Mouse (Mus musculus) limb, embryonic 15.5 days (tissue): ENCODE results near the gene Armc5. TPM values are rescaled to one million over a fixed set of nuclear protein-coding genes. Genes with fewer than 3 reads are reported as not detected.

Experiments
- ATAC-seq: fragments of 200-750 bp; cut with Nextera tagmentation; 2 replicates; pipeline ENCODE4 v1.8.0; 2017; ENCODE audit warnings: low read depth, moderate TSS enrichment; ENCODE audit not compliant: insufficient number of reproducible peaks, low FRiP score, low TSS enrichment
- H3K27ac ChIP-seq: fragments of 300-500 bp; sonication (generic); 2 replicates; pipeline ENCODE4 v1.5.1; 2015; ENCODE audit warnings: moderate library complexity, mild to moderate bottlenecking, inconsistent platforms
- H3K27me3 ChIP-seq: fragments of 300-500 bp; sonication (generic); 2 replicates; pipeline ENCODE4 v1.6.1; 2015; ENCODE audit warnings: inconsistent platforms
- H3K36me3 ChIP-seq: fragments of 300-500 bp; sonication (generic); 2 replicates; pipeline ENCODE4 v1.6.1; 2015; ENCODE audit warnings: inconsistent platforms
- H3K4me1 ChIP-seq: fragments of 300-500 bp; sonication (generic); 2 replicates; pipeline ENCODE4 v1.6.1; 2015; ENCODE audit warnings: inconsistent platforms
- H3K4me2 ChIP-seq: fragments of 300-500 bp; sonication (generic); 2 replicates; pipeline ENCODE4 v1.6.1; 2015; ENCODE audit warnings: mild to moderate bottlenecking, inconsistent platforms
- H3K4me3 ChIP-seq: fragments of 300-500 bp; sonication (generic); 2 replicates; pipeline ENCODE4 v1.5.1; 2015; ENCODE audit warnings: mild to moderate bottlenecking, inconsistent platforms
- H3K9ac ChIP-seq: fragments of 300-500 bp; sonication (generic); 2 replicates; pipeline ENCODE4 v1.6.1; 2015; ENCODE audit warnings: inconsistent platforms
- H3K9me3 ChIP-seq: fragments of 300-500 bp; sonication (generic); 2 replicates; pipeline ENCODE4 v1.6.1; 2016; ENCODE audit warnings: inconsistent platforms
- WGBS: fragments of 180-500 bp; shearing (Covaris S2); methylation state at CpG from one replicate; pipeline ENCODE4 v1.1.7; 2015; 5-methylcytosine and 5-hydroxymethylcytosine counted together
- polyA plus RNA-seq: library from polyadenylated mRNA; unstranded; fragments of >200 nt; fragmentation: Nextera tagmentation; extraction: Ambion mirVana; gene quantifications from 2 replicates; pipeline ENCODE4 v1.2.1, GENCODE M21; 2015

Gene Armc5
- polyA plus RNA-seq, result 16.8 and 18.4 TPM in 2 replicates

DNA sequence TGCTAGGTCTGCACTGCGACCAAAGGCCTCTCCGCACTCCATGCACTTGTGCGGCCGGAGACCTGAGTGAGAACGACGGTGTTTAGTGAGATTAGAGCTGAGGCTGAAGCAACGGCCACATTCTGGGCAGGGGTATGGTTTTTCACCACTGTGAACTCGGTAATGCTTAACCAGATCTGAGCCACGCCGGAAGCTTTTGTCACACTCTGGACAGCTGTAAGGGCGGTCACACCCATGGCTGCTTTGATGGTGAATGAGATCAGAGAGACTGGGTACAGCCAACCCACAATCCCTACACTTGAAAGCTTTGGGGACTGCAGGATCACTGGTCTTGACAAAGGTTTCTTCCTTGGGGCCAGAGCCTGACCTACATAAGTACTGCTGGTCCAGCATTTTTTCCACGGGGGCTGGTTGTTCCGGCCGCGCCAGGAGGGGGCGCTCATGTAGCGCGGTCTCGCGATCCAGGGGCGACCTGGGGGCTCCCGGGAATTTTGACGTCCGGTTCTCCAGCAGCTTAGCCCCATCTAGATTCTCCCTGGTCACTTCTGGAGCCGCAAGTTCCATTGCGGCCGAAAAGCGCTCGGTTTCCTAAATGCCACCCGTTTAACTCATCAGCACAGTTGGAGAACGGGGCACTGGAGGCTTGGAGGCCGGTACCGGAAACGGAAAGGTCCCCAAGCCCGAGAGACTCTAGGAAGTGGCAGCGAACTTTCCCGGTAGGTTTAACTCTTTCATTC lies at the start of gene Armc5:
Armc5 (plus strand) TSS at position 487 of the 737 bp plus-strand sequence.
- Histone ChIP-seq H3K4me1 (peaks cover 32% of the 10 kb centered on the region), H3K9me3 (no peaks in the 10 kb centered on the region), H3K27ac (peak within 1 kb of the TSS; percentile 99), H3K9ac (peak within 1 kb of the TSS; percentile 80), H3K27me3 (no peaks in the 10 kb centered on the region), H3K4me3 (peak within 1 kb of the TSS; percentile 75), H3K36me3 (peaks cover 29% of the 10 kb centered on the region), H3K4me2 (peak within 1 kb of the TSS; percentile 64)
- no peak; the same call in 1 of the 2 replicates for ATAC-seq
- WGBS, result 25% methylated on average over 37 of the region's 37 CpGs

DNA sequence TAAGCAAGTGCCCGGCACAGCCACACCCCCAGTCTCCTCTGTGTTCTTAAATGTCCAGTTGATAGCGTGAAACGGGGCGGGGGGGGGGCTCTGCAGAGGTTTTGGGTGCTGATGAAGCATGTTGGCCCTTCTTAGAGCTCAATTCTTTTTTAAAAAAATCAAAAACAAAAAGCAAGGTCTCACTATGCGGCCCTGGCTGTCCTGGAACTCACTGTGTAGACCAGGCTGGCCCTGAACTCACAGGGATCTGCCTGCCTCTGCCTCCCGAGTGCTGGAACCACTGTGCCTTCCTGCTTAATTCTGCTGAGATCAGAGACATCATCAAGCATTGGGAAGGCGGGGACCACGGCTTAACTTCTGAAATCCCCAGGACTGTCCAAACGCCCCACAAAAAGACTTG lies 35.5 kb upstream of the Armc5 start:
- no peak overlapping the region for H3K9ac ChIP-seq
- no peaks in the 10 kb centered on the region for H3K27me3 ChIP-seq
- no peaks in the 10 kb centered on the region for H3K4me1 ChIP-seq
- ATAC-seq, result no peak
- H3K4me3 ChIP-seq, result no peak overlapping the region
- H3K36me3 ChIP-seq, result no peaks in the 10 kb centered on the region
- no peak overlapping the region for H3K27ac ChIP-seq
- H3K9me3 ChIP-seq, result no peaks in the 10 kb centered on the region
- WGBS, result 84% methylated on average over 9 of the region's 9 CpGs
- no peak overlapping the region for H3K4me2 ChIP-seq

DNA sequence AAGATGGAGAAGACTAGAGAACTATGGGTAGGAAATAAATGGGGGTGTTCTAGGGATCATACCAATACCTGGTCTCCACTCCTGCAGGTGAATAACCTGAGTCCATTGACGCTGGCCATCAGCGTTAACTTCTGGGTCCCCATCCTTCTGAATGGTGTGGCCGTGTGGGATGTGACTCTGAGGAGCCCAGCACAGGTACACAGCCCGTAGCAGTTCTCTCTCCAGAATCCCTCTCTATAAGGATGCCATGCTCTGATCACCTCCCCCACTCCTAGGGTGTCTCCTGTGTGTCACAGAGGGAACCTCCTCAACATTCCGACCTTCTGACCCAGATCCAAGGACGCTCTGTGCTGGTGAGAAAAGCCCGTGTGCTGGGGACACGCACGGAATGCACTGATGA lies 34.1 kb upstream of the Armc5 start:
- H3K4me2 ChIP-seq, result no peak overlapping the region
- no peak for ATAC-seq

DNA sequence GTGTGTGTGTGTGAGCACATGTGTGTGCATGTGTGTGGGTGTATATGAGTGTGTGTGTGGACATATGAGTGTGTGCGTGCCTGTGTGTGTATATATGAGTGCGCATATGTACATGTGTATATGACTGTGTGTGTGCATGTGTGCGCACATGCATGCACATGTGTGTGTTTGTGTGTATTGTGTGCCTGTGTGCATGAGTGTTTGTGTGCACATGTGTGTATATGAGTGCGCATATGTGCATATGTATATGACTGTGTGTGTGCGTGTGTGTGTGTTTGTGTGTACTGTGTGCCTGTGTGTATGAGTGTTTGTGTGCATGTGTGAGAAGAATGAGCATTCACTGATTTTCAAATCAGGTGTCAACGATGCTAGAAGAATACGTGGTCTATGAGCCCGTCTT lies 33.0 kb upstream of the Armc5 start:
- no peak overlapping the region for H3K4me2 ChIP-seq
- H3K27me3 ChIP-seq, result no peaks in the 10 kb centered on the region
- no peak overlapping the region for H3K27ac ChIP-seq
- no peaks in the 10 kb centered on the region for H3K4me1 ChIP-seq
- 85% methylated on average over 8 of the region's 8 CpGs for WGBS
- no peak overlapping the region for H3K4me3 ChIP-seq
- ATAC-seq, result no peak
- no peaks in the 10 kb centered on the region for H3K9me3 ChIP-seq
- H3K36me3 ChIP-seq, result no peaks in the 10 kb centered on the region
- H3K9ac ChIP-seq, result no peak overlapping the region

More for the DNA sequence above, 34.1 kb upstream of the Armc5 start:
- no peaks in the 10 kb centered on the region for H3K4me1 ChIP-seq
- 87% methylated on average over 9 of the region's 9 CpGs for WGBS
- no peak overlapping the region for H3K27ac ChIP-seq
- H3K9ac ChIP-seq, result no peak overlapping the region
- no peaks in the 10 kb centered on the region for H3K36me3 ChIP-seq
- H3K4me3 ChIP-seq, result no peak overlapping the region
- no peaks in the 10 kb centered on the region for H3K9me3 ChIP-seq
- H3K27me3 ChIP-seq, result no peaks in the 10 kb centered on the region

DNA sequence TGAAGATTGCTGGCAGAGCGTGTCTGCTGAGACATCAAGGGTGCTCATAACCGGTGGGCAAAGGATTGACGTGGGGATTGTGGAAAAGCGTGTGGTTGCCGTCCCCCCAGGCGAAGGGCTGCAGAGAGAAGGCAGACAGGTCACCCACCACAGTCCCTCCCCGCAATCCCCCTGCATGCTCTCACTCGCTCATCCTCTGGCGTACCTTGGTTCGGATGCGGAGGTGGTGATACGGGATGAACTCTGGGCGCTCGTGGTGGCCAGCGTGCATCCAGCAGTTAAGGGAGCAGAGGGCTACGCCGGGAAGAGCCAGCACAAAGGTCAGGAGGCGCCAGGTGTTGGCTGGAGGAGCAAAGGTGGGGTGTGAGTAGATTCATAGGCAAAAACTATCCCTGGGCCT lies 31.4 kb upstream of the Armc5 start:
- Histone ChIP-seq H3K4me1 (no peaks in the 10 kb centered on the region), H3K27ac (no peak overlapping the region), H3K4me3 (no peak overlapping the region), H3K9ac (no peak overlapping the region), H3K9me3 (no peaks in the 10 kb centered on the region), H3K27me3 (0 out of 2 replicates have a peak, but pooled peaks cover 3% of the 10 kb centered on the region), H3K36me3 (no peaks in the 10 kb centered on the region), H3K4me2 (no peak overlapping the region)
- ATAC-seq, result no peak
- 79% methylated on average over 18 of the region's 18 CpGs for WGBS

DNA sequence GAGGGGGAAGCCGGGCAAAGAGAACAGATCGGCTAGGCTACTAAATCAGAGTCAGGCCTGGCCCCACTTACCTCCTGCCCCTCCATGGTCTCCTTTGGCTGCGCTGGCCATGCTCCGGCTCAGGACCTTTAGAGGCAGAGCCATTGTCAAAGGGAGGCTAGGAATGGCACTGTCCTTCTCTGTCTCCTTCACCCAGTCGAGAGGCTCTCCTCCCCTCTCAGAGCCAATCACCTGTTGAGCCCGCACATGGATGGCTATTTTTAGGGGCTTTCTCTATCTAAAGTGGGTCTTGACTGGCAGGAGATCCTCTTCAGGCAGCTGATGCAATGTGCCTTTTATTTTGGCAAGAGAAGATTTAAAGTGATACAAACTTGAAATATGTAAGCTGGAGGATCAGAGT lies 31.0 kb upstream of the Armc5 start, which contains the start of gene Cox6a2:
Cox6a2 (minus strand) TSS at position 236 of the 400 bp plus-strand sequence.
- no peak for ATAC-seq
- Histone ChIP-seq H3K27me3 (0 out of 2 replicates have a peak, but pooled peaks cover 3% of the 10 kb centered on the region), H3K4me2 (no peak within 1 kb of the TSS), H3K9ac (no peak within 1 kb of the TSS), H3K4me1 (no peaks in the 10 kb centered on the region), H3K9me3 (no peaks in the 10 kb centered on the region), H3K36me3 (no peaks in the 10 kb centered on the region), H3K27ac (no peak within 1 kb of the TSS), H3K4me3 (no peak within 1 kb of the TSS)
- 76% methylated on average over 6 of the region's 6 CpGs for WGBS

DNA sequence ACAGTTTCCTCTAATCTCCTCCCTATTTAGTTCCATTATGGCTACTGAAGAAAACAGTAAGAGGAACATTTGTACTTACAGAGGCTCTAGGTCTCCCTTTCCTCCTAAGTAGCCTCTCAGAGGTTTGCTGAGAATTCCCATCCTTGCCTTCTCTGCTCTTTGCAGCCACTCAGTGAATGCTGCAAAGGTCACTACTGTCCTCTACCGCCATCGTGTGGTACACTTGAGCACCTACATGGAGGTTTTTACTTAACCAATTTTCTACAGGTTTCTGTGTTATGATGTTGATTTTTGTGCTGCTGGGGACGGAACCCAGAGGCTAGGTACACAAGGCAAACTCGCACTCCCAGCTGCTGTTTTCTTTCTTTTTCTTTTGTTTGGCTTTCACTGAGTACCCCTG lies 29.0 kb upstream of the Armc5 start:
- Histone ChIP-seq H3K4me2 (no peak overlapping the region), H3K9me3 (no peaks in the 10 kb centered on the region), H3K4me1 (no peaks in the 10 kb centered on the region), H3K36me3 (no peaks in the 10 kb centered on the region), H3K27me3 (0 out of 2 replicates have a peak, but pooled peaks cover 3% of the 10 kb centered on the region), H3K27ac (no peak overlapping the region), H3K9ac (no peak overlapping the region), H3K4me3 (no peak overlapping the region)
- no peak for ATAC-seq
- WGBS, result 4% methylated on average over 4 of the region's 4 CpGs

DNA sequence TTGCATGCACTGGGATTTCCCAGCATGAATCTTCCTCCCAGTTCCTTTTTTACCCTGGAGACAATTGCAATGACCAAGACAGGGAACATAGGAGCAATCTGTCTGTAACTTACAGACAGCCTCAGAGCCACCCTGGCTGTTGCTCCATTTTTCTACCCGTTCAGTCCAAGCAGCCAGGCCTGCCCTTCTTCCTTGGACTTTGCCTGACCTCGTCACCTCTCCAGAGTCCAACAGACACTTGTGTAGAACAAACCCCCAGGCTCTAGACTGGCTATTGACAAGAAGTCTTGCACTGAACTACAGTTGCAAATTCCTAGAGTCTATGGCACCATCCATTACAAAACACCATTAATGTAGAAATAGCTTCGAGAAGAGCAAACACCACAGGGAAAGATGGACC lies 27.3 kb upstream of the Armc5 start:
- Histone ChIP-seq H3K4me3 (no peak overlapping the region), H3K4me1 (no peaks in the 10 kb centered on the region), H3K36me3 (no peaks in the 10 kb centered on the region), H3K4me2 (no peak overlapping the region), H3K9me3 (no peaks in the 10 kb centered on the region), H3K27ac (no peak overlapping the region), H3K27me3 (0 out of 2 replicates have a peak, but pooled peaks cover 3% of the 10 kb centered on the region), H3K9ac (no peak overlapping the region)
- no peak for ATAC-seq
- WGBS, result 53% methylated on average over 3 of the region's 3 CpGs

DNA sequence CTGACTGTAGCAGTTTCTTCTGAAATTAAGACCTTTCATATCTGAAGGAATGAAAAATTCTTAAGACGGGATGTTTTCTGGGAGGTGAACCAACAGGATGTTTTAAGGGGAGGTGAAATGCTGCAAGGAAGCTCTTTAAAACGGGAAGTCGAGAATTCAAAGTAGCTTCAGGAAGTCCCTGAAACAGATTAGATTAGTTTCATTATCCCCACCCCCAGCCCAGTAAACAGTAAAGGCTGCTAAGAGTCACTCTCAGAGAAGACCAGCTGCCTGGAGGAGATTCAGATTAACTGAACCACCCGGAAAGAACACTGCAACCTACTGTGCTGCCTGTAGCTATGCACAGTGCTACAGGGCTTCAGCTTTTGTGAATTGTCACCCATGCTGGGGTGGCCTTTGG lies 17.2 kb upstream of the Armc5 start:
- H3K9ac ChIP-seq, result no peak overlapping the region
- no peaks in the 10 kb centered on the region for H3K9me3 ChIP-seq
- 79% methylated on average over 4 of the region's 4 CpGs for WGBS
- H3K27me3 ChIP-seq, result no peaks in the 10 kb centered on the region
- H3K4me3 ChIP-seq, result no peak overlapping the region
- ATAC-seq, result no peak
- no peak overlapping the region for H3K27ac ChIP-seq
- H3K4me1 ChIP-seq, result no peaks in the 10 kb centered on the region
- H3K4me2 ChIP-seq, result no peak overlapping the region
- H3K36me3 ChIP-seq, result no peaks in the 10 kb centered on the region

DNA sequence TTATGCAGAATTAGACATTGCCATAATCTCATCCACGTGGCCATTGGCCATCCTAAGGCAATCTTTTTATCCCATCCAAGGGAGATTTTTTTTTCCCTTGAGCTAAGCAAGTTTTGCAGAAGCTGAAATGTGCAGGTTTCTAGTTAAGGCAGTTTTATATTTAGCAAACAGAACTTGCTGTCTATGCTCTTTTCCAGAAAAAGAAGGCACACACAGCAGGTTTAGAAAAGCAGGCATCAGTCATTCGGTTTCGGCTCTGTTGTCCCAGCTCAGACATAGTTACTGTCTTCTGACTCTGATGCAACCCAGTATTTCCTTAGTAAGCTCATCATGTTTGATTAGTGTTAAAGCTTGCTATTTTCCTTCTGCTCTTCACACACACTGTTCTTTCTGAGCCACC lies 16.2 kb upstream of the Armc5 start:
- no peak for ATAC-seq
- H3K4me2 ChIP-seq, result no peak overlapping the region
- H3K27me3 ChIP-seq, result no peaks in the 10 kb centered on the region
- H3K36me3 ChIP-seq, result no peaks in the 10 kb centered on the region
- 0 out of 2 replicates have a peak overlapping the region, but pooled peaks have one; percentile 17 for H3K27ac ChIP-seq
- WGBS, result 82% methylated on average over 3 of the region's 3 CpGs
- no peaks in the 10 kb centered on the region for H3K9me3 ChIP-seq
- H3K4me3 ChIP-seq, result no peak overlapping the region
- no peaks in the 10 kb centered on the region for H3K4me1 ChIP-seq
- no peak overlapping the region for H3K9ac ChIP-seq

DNA sequence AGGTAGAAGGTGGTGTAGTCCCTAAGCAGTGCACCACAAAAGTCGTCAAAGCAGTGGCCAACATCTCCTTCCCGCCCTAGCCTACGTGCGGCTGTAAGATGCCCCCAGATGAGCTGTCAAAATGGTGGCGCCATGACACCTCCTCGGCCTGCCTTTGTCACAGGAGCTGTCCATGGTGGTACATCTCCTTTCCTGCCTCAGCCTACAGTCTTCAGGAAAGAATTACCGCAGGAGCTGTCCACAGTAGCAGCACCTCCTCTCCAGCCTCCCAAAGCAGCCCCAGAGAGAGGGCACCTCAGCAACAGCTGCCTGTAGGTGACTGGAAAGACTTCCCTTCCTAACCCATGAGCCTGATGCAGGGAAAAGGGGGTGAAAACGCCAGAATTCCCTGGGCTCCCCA lies 5.4 kb upstream of the Armc5 start:
- Histone ChIP-seq H3K4me3 (no peak overlapping the region), H3K4me1 (peaks cover 4% of the 10 kb centered on the region), H3K36me3 (0 out of 2 replicates have a peak, but pooled peaks cover 4% of the 10 kb centered on the region), H3K27me3 (no peaks in the 10 kb centered on the region), H3K9me3 (no peaks in the 10 kb centered on the region), H3K4me2 (no peak overlapping the region), H3K27ac (no peak overlapping the region), H3K9ac (no peak overlapping the region)
- no peak for ATAC-seq
- 43% methylated on average over 8 of the region's 8 CpGs for WGBS

DNA sequence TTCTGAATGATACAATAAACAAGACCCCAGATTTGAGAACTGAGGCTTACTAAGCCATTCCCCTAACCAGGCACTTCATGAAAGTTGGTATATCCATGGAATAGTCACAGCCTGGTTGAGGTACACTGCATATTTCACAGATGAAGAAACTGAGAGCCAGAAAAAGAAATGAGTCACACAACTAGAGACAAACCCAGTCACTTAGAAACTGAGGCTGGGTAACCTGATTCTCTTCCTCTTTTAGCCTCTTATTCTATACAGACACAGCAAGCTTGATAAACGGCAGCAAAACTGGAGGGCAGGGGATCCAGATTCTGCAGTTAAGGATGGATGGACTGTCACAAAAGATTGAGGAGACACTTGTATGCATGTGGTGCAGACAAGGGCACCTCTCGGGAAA lies 2.3 kb upstream of the Armc5 start:
- H3K36me3 ChIP-seq, result peaks cover 7% of the 10 kb centered on the region
- ATAC-seq, result no peak
- no peak overlapping the region for H3K9ac ChIP-seq
- H3K27me3 ChIP-seq, result no peaks in the 10 kb centered on the region
- no peaks in the 10 kb centered on the region for H3K9me3 ChIP-seq
- whole genome bisulfite sequencing, result 83% methylated on average over 2 of the region's 2 CpGs
- H3K4me1 ChIP-seq, result peaks cover 21% of the 10 kb centered on the region
- no peak overlapping the region for H3K4me3 ChIP-seq
- H3K27ac ChIP-seq, result no peak overlapping the region
- H3K4me2 ChIP-seq, result no peak overlapping the region
